Mouse (Mus musculus) fibroblast of lung, adult 2 months (primary cell): ENCODE measurements at regions not wholly inside any gene's neighbourhood (a gene's known extent, or its start where the extent isn't known, plus 50 kb on each side); places are given as distances from the start of the nearest gene placed in this dataset.

ENCODE experiments used
- DNase-seq: peaks from one replicate; pipeline ENCODE4 v3.0.0-alpha.2; 2011; ENCODE audit warnings: low read depth

GRCm38 (mm10) chr7:70217137-70217536, 149.4 kb downstream of the Nr2f2 start:
- no peak for DNase-seq

- no peak for DNase-seq
Observed at GRCm38 (mm10) chr7:70213970-70214520, 152.5 kb downstream of the Nr2f2 start.

- no peak for DNase-seq
Observed at GRCm38 (mm10) chr7:70205900-70206299, 160.6 kb downstream of the Nr2f2 start.

- DNase-seq, result no peak
Observed at GRCm38 (mm10) chr7:70200188-70200587, 166.3 kb downstream of the Nr2f2 start.

GRCm38 (mm10) chr7:70178956-70179355, 187.6 kb downstream of the Nr2f2 start:
- no peak for DNase-seq

- no peak for DNase-seq
Observed at GRCm38 (mm10) chr7:70178006-70178405, 188.5 kb downstream of the Nr2f2 start.

GRCm38 (mm10) chr7:70176686-70177259, 189.8 kb downstream of the Nr2f2 start:
- DNase-seq, result no peak

- DNase-seq, result no peak
Observed at GRCm38 (mm10) chr7:70176086-70176485, 190.4 kb downstream of the Nr2f2 start.

GRCm38 (mm10) chr7:70172431-70172830, 194.1 kb downstream of the Nr2f2 start:
- DNase-seq, result no peak

- DNase-seq, result no peak
Observed at GRCm38 (mm10) chr7:70171456-70171855, 195.1 kb downstream of the Nr2f2 start.

GRCm38 (mm10) chr7:70168080-70168479, 198.5 kb downstream of the Nr2f2 start:
- no peak for DNase-seq

- DNase-seq, result no peak
Observed at GRCm38 (mm10) chr7:70166081-70166480, 200.5 kb downstream of the Nr2f2 start.

- DNase-seq, result no peak
Observed at GRCm38 (mm10) chr7:70165501-70165900, 201.0 kb downstream of the Nr2f2 start.

GRCm38 (mm10) chr7:70164691-70165193, 201.8 kb downstream of the Nr2f2 start:
- no peak for DNase-seq

GRCm38 (mm10) chr7:70158531-70158930, 208.0 kb downstream of the Nr2f2 start:
- no peak for DNase-seq

- DNase-seq, result peak; percentile 13
Observed at GRCm38 (mm10) chr7:70144726-70145271, 221.7 kb downstream of the Nr2f2 start.

GRCm38 (mm10) chr7:70136837-70137236, 229.7 kb downstream of the Nr2f2 start:
- no peak for DNase-seq

GRCm38 (mm10) chr7:70135416-70135815, 231.1 kb downstream of the Nr2f2 start:
- no peak for DNase-seq

GRCm38 (mm10) chr7:70129963-70130362, 236.6 kb downstream of the Nr2f2 start:
- no peak for DNase-seq

GRCm38 (mm10) chr7:70122818-70123217, 243.7 kb downstream of the Nr2f2 start:
- no peak for DNase-seq

- no peak for DNase-seq
Observed at GRCm38 (mm10) chr7:70119517-70119916, 247.0 kb downstream of the Nr2f2 start.

GRCm38 (mm10) chr7:70118971-70119370, 247.6 kb downstream of the Nr2f2 start:
- no peak for DNase-seq
